Mouse (Mus musculus) cerebellum, adult 9-10 months (tissue): ENCODE measurements around the gene Ankdd1b.

Experiments used
- DNase-seq: peaks from one replicate; pipeline ENCODE4 v3.0.0; 2022

Gene Ankdd1b

GRCm38 (mm10) chr13:96470957-96471356, at the start of gene Ankdd1b:
Gene Ankdd1b (minus strand): TSS chr13:96471198.
- DNase-seq, result no peak

- DNase-seq, result no peak
Measured at GRCm38 (mm10) chr13:96517335-96517734, 46.3 kb upstream of the Ankdd1b start.

- no peak for DNase-seq
Measured at GRCm38 (mm10) chr13:96516249-96516648, 45.3 kb upstream of the Ankdd1b start.

GRCm38 (mm10) chr13:96514154-96514942, 43.4 kb upstream of the Ankdd1b start:
- DNase-seq, result no peak

GRCm38 (mm10) chr13:96511893-96512292, 40.9 kb upstream of the Ankdd1b start:
- DNase-seq, result no peak

- DNase-seq, result no peak
Measured at GRCm38 (mm10) chr13:96511262-96511661, 40.3 kb upstream of the Ankdd1b start.

DNA sequence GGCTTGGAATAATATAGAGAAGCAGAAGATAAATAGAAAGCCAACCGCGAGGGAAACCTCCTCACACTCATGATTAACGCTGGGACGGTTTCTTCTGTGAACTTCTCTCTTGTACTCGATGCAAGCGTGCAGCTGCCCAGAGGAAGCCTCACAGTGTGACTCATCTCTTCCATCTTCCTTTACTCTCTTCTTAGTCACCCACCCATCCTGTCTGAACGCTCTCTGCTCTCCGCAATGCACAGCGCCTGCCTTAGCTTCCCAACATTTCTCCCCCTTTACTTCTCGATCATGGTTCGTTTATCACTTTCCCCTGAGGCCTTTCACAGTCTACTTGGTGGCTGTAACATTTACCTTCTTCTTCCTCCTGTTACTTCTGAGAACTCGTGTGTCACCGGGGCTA, 39.6 kb upstream of the Ankdd1b start:
- DNase-seq, result no peak

DNA sequence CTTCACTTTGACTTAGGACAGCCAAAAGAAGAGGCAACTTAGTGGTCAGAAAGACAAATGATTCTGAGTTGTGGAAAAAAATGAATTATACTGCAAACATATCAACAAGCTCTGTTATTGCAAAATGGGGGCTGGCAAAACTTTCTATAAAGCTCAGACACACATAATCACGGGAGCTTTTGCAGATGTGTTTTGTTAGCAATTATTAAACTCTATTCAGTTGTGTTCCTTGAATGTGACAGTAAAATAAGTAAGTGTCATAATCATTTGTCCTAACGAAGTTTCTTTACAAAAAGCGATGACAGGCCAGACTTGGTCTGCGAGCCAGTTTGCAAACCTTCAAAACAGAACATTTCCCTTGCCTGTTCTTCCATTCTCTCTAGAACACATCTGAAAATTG, 36.5 kb upstream of the Ankdd1b start:
- DNase-seq, result no peak

DNA sequence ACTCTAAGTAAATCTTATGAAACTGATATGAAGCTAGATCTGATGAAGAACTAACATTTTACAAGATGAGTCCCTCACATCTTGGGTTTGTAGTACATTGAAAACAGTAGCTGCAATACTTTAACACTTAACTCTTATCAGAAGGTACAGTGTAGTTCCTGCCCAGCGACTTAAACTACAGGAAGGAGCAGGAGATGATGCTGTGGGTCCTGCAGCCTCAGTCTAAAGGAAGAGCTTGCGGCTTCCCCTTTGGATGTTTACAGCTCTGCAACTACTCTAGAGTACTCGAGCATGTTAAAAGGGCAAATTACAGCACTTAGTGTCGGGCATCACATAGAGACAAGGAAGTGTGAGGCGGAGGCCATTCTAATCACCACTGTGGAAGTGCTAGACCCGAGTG, 35.3 kb upstream of the Ankdd1b start:
- DNase-seq, result no peak

DNA sequence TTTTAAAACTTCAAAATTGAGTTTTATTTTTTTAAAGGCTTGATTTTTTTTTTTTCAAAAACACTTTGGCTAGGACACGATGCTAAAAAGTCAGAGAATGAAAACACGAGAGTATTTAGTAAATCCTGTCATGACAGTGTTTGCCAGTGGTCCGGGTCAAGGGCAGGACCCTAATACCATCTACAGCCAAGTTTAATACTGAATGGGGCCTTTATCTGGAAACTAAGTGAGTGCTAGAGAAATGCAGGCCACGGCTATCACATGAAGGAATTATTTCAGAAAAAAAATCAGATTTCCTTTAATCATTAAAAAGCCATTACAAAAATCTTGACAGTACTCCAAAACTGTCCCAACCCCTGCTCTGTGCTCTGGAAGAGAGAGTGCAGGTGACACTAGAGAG, 34.7 kb upstream of the Ankdd1b start:
- DNase-seq, result no peak

- DNase-seq, result no peak
Measured at GRCm38 (mm10) chr13:96499891-96500290, 28.9 kb upstream of the Ankdd1b start.

DNA sequence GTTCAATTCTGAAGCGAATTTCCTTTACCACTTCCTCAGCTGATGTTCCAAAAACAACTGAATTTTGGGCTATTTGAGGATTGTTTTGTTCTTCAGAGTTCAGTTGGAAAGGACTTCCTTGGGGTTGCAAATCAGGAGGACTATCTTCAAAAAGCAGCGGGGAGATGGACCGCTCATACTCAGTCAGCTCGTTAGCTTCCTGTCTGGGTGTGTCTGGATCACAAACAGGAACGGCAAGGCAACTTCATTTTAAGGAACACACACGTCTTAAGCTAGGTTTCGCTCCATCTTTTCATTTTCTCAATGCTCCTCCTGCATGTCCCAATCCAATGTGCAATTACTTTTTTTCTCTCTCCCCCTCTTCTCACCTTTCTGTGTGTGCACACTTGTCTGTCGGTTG, 25.6 kb upstream of the Ankdd1b start:
- no peak for DNase-seq

- no peak for DNase-seq
Measured at GRCm38 (mm10) chr13:96490433-96490832, 19.4 kb upstream of the Ankdd1b start, which contains the start of gene Gm17622. Gene Gm17622 (plus strand): TSS chr13:96490733.

DNA sequence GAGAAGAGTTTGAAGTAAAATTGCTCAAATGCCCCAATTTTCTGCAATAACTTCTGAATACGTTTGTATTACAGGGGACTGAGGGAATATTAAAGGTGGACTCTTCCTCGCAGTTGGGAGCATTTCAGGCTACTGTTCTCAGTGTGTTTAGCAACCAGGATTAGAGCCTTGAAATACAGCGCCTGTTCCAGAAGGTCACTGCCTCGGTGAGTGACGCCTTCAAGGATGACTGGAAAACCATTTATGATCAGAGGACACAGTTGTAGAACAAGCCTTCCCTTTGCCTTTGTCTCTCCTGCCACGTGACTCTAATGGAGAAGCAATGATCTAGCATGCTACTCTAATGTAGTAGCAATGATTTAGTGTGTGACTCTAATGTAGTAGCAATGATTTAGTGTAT, 17.0 kb upstream of the Ankdd1b start:
- no peak for DNase-seq

GRCm38 (mm10) chr13:96487230-96487629, 16.2 kb upstream of the Ankdd1b start:
- no peak for DNase-seq

- DNase-seq, result no peak
Measured at GRCm38 (mm10) chr13:96478991-96479390, 8.0 kb upstream of the Ankdd1b start.

DNA sequence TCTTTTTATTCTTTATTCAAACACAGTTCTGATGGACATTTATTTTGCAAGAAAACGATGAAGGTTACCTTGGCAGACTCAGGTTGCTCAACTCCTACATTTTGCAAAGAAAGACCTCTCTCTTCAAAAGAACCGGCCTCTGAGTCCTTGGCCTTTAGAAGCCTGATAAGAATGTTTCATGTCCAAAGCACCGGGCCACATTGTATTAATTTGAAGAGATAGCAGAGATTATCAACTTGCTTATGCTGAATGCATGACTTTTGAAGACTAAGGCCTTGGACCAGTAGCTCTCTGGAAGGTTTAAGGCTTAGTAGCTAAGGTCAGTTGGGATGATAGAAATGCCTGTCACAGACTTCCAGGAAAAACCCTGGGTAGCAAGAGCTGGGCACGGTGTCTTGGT, 6.2 kb upstream of the Ankdd1b start:
- no peak for DNase-seq

- DNase-seq, result no peak
Measured at GRCm38 (mm10) chr13:96470556-96470955, 442 bp downstream of the Ankdd1b start.

DNA sequence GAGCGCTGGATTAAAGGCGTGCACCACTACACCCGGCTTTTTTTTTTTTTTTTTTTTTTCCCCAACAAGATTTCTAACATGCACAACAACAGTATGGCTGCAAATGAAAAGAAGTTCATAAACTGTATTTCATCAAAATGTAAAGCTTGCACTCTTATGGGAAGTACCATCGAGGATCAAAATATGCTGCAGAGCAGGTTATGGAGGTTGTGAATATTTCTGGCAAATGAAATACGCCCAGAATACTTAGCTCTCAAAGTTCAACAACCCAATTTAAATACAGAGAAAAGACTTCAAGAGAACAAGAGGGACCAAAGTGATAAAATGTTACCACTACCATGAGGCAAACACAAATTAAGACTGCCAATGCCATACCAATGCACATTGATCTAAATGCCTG, 2.3 kb downstream of the Ankdd1b start:
- DNase-seq, result no peak

- no peak for DNase-seq
Measured at GRCm38 (mm10) chr13:96465315-96465714, 5.7 kb downstream of the Ankdd1b start.

GRCm38 (mm10) chr13:96462644-96463043, 8.4 kb downstream of the Ankdd1b start:
- no peak for DNase-seq

GRCm38 (mm10) chr13:96458606-96459005, 12.4 kb downstream of the Ankdd1b start:
- no peak for DNase-seq

DNA sequence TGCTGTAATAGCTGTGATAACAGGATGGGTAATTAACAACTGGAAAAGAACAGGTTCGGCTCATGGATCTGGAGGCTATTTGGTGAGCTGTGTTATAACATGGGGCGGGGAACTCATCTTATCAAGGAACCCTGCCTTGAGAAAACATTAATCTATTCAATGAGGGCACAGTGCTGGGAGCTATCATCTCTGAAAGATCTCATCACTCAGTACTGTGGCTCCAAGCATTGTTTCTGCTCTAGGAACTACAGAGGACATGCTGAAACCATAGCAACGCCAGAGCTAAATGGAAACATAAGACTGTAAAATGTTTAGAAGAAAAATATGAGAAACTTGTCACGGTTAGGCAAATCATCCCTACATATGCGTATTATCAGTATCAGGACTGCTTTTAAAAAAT, 13.0 kb downstream of the Ankdd1b start:
- DNase-seq, result no peak

GRCm38 (mm10) chr13:96457566-96457965, 13.4 kb downstream of the Ankdd1b start:
- no peak for DNase-seq

GRCm38 (mm10) chr13:96454288-96454687, 16.7 kb downstream of the Ankdd1b start:
- DNase-seq, result no peak
